In genomic region chr12:80168736-80169135, GRCm38 (mm10) we compare ENCODE assay signal across 8 mouse cellular contexts. TPM values are rescaled to one million over a fixed set of nuclear protein-coding genes. Genes with fewer than 3 reads are reported as not detected.
DNase-seq lines count a peak whose midpoint lies in the region; ATAC-seq lines count a peak whose summit lies in the region.
"Had no signal": no experiment of that assay in that cellular context is flagged by ENCODE, and none has a peak within 500 bp of the region (broad histone marks: within the 10 kb centered on the region; RNA-seq: fewer than 3 reads in every experiment).

No protein-coding gene starts in this region.

- no peak for ATAC-seq in lung, embryonic 15.5 days (ENCODE audit: borderline replicate concordance, extremely low read depth, low FRiP score, low TSS enrichment)
- 0 out of 2 replicates have a peak, but pooled peaks have one; percentile 3 for ATAC-seq in intestine, embryonic 15.5 days
- ATAC-seq in neural tube, embryonic 14.5 days (ENCODE audit: low read depth) = 0 out of 2 replicates have a peak, but pooled peaks have one; percentile 8

- no peaks in the 10 kb centered on the region for H3K27me3 ChIP-seq in lung, embryonic 15.5 days
- H3K27me3 ChIP-seq in embryonic facial prominence, embryonic 10.5 days (replicated peaks; ENCODE audit: low read depth, poor library complexity, severe bottlenecking) = no peaks in the 10 kb centered on the region
- no peaks in the 10 kb centered on the region for H3K27me3 ChIP-seq in intestine, embryonic 15.5 days (replicated peaks)
- no peaks in the 10 kb centered on the region for H3K27me3 ChIP-seq in neural tube, embryonic 14.5 days (ENCODE audit: control insufficient read depth, insufficient read depth, low read length)

- no peak for DNase-seq in lung, postnatal 25 days (ENCODE audit: low spot score)
- DNase-seq in embryonic facial prominence, embryonic 10.5 days (ENCODE audit: low spot score) = peak; percentile 23
- no peak for DNase-seq in layer of hippocampus, adult 11-12 months (ENCODE audit: low spot score)
- no peak for DNase-seq in retina, postnatal 1 day

- H3K9ac ChIP-seq in lung, embryonic 15.5 days = no peak overlapping the region
- H3K9ac ChIP-seq in intestine, embryonic 15.5 days = no peak overlapping the region
- no peak overlapping the region for H3K9ac ChIP-seq in neural tube, embryonic 14.5 days (replicated peaks; ENCODE audit: low read depth, low read length)

- no peak overlapping the region for H3K27ac ChIP-seq in lung, embryonic 15.5 days
- peak overlapping the region; percentile 92; the same call in 1 of the 2 replicates for H3K27ac ChIP-seq in embryonic facial prominence, embryonic 10.5 days (replicated peaks)
- no peak overlapping the region for H3K27ac ChIP-seq in intestine, embryonic 15.5 days
- 0 out of 2 replicates have a peak overlapping the region, but pooled peaks have one; percentile 48 for H3K27ac ChIP-seq in neural tube, embryonic 14.5 days (ENCODE audit: low read depth, low read length)

- H3K36me3 ChIP-seq in lung, embryonic 15.5 days = peaks cover 53% of the 10 kb centered on the region
- H3K36me3 ChIP-seq in embryonic facial prominence, embryonic 10.5 days (replicated peaks) = peaks cover 81% of the 10 kb centered on the region
- H3K36me3 ChIP-seq in intestine, embryonic 15.5 days = peaks cover 39% of the 10 kb centered on the region
- H3K36me3 ChIP-seq in neural tube, embryonic 14.5 days (ENCODE audit: control insufficient read depth, insufficient read depth, low read length) = peaks cover 7% of the 10 kb centered on the region; the same call in 1 of the 2 replicates

- peak overlapping the region; percentile 65; the same call in 1 of the 2 replicates for H3K4me3 ChIP-seq in lung, embryonic 15.5 days
- peak overlapping the region; percentile 69 for H3K4me3 ChIP-seq in embryonic facial prominence, embryonic 10.5 days
- no peak overlapping the region for H3K4me3 ChIP-seq in intestine, embryonic 15.5 days (replicated peaks)
- H3K4me3 ChIP-seq in neural tube, embryonic 14.5 days (ENCODE audit: low read depth, low read length) = peak overlapping the region; percentile 47
- H3K4me3 ChIP-seq: myocyte had no signal

- H3K4me1 ChIP-seq in lung, embryonic 15.5 days = peaks cover 15% of the 10 kb centered on the region; the same call in 1 of the 2 replicates
- peaks cover 5% of the 10 kb centered on the region for H3K4me1 ChIP-seq in embryonic facial prominence, embryonic 10.5 days
- H3K4me1 ChIP-seq in intestine, embryonic 15.5 days (replicated peaks) = 0 out of 2 replicates have a peak, but pooled peaks cover 2% of the 10 kb centered on the region
- H3K4me1 ChIP-seq in neural tube, embryonic 14.5 days (ENCODE audit: control insufficient read depth, insufficient read depth, low read length) = 0 out of 2 replicates have a peak, but pooled peaks cover 2% of the 10 kb centered on the region

- 52% methylated on average over 12 of the region's 12 CpGs for WGBS in lung, embryonic 15.5 days
- WGBS in embryonic facial prominence, embryonic 10.5 days = 59% methylated on average over 12 of the region's 12 CpGs
- WGBS in intestine, embryonic 15.5 days = 52% methylated on average over 12 of the region's 12 CpGs
- 61% methylated on average over 12 of the region's 12 CpGs for WGBS in neural tube, embryonic 14.5 days

- no peaks in the 10 kb centered on the region for H3K9me3 ChIP-seq in lung, embryonic 15.5 days
- H3K9me3 ChIP-seq in embryonic facial prominence, embryonic 10.5 days = no peaks in the 10 kb centered on the region
- no peaks in the 10 kb centered on the region for H3K9me3 ChIP-seq in intestine, embryonic 15.5 days
- H3K9me3 ChIP-seq in neural tube, embryonic 14.5 days (ENCODE audit: control insufficient read depth, low read length) = no peaks in the 10 kb centered on the region

- peak overlapping the region; percentile 43; the same call in 1 of the 2 replicates for H3K4me2 ChIP-seq in lung, embryonic 15.5 days
- H3K4me2 ChIP-seq in intestine, embryonic 15.5 days (replicated peaks) = peak overlapping the region; percentile 45
- peak overlapping the region; percentile 35; the same call in 1 of the 2 replicates for H3K4me2 ChIP-seq in neural tube, embryonic 14.5 days (ENCODE audit: low read depth, low read length)

RNA-seq across cellular contexts. Expression of gene Zfp36l1, which starts 55.9 kb away (rescaled TPM):
- 139 and 147 TPM in 2 replicates for polyA plus RNA-seq in lung, embryonic 15.5 days (2015; fragmentation: Nextera tagmentation; extraction: Ambion mirVana)
- 114 and 119 TPM in 2 replicates for polyA plus RNA-seq in embryonic facial prominence, embryonic 10.5 days (2016; fragmentation: Nextera tagmentation; extraction: Ambion mirVana)
- 95.8 and 107 TPM in 2 replicates for polyA plus RNA-seq in intestine, embryonic 15.5 days (2015; fragmentation: Nextera tagmentation; extraction: Ambion mirVana)
- polyA plus RNA-seq in neural tube, embryonic 14.5 days (2014; fragmentation: Nextera tagmentation; extraction: Ambion mirVana) = 26.6 and 41.0 TPM in 2 replicates

Comparison
In these comparisons a context has a peak if more than half of its experiments do, and no peak if none do; other contexts are left out.
1. H3K27ac ChIP-seq: peak in embryonic facial prominence, embryonic 10.5 days (single experiment) and neural tube, embryonic 14.5 days (single experiment); none in lung, embryonic 15.5 days (single experiment) and intestine, embryonic 15.5 days (single experiment).
2. Peak in every context shown above with its lines, with median percentiles within 50 percentile points of each other: H3K4me2 ChIP-seq.